Mouse (Mus musculus) B cell, adult 62 days (primary cell): ENCODE measurements around the gene Bach2. TPM values are rescaled to one million over a fixed set of nuclear protein-coding genes. Genes with fewer than 3 reads are reported as not detected.

ENCODE experiments used
- total RNA-seq: library from RNA; stranded (reverse); gene quantifications from 4 replicates; pipeline ENCODE4 v1.2.4, GENCODE M21; 2023

The Bach2 gene
- total RNA-seq: 439 to 506 TPM (median 454 TPM) in 4 replicates

GRCm38 (mm10) chr4:32238366-32238854, at the start of gene Bach2:
Bach2 (plus strand) TSS chr4:32238804.

GRCm38 (mm10) chr4:32602660-32603059, 364.1 kb downstream of the Bach2 start, which contains the start of gene Gja10:
Gja10 (minus strand) TSS chr4:32602760.

DNA sequence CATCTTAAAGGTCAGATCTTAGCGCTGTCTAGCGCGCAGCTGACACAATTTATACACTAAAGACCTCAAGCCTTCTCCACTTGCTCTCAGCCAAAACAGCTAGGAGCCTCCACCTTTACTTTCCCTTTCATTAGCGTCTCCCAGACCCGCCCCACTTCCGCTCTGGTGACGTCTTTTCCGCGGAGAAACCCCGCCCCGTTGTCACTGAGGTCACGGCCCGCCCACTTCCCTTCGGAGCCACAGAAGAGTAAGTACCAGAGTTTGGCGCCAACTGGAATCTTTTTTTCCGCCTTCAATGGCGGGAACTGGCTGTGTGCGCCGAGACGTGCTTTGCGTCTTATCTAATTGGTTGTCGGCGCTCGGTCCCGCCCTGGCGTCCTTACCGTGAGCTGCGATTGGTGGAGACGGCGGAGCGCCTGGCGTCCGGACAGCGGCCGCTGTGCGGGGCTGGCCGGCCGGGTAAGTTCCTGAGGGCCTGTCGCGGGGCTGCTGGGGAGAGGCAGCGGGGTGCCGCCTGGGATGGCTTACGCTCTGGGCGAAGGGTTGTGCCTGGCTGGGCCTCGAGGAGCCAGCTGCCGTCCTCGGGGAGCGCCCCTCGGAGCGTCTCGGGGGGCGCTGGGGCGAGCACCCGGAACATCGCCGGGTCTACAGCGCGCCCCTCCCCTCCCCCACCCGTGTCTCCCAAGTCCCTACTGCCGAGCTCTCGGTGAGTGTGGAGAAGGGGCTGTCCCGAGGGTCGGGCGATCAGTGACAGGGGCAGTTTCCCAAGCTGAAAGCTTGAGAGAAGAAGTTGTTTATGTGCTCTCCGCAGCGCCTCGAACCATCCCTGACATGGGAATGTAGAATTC, 376.7 kb downstream of the Bach2 start, which contains the start of gene Casp8ap2:
Gene Casp8ap2, plus strand, starts transcription at position 418 of the 848 bp plus-strand sequence.

